Mouse (Mus musculus) adrenal gland, postnatal 4 days (tissue): ENCODE results near the gene St3gal4. TPM values are rescaled to one million over a fixed set of nuclear protein-coding genes. Genes with fewer than 3 reads are reported as not detected.

ENCODE experiments used
- DNase-seq, 2 experiments: peaks; one replicate each; pipeline ENCODE4 v3.0.0; 2021 to 2022; ENCODE audit warnings: low spot score in 2 of 2, mixed read lengths in 2 of 2
- total RNA-seq, 2 experiments: library from RNA; stranded (reverse); gene quantifications; 2 replicates each; pipeline ENCODE4 v1.2.3; 2021

Gene St3gal4
- total RNA-seq, 2 experiments from 2014 or later: 31.1 to 38.5 TPM

- no peak for DNase-seq
Measured at GRCm38 (mm10) chr9:35051666-35052065, 67.4 kb downstream of the St3gal4 start.

GRCm38 (mm10) chr9:35050701-35051454 is 68.2 kb downstream of the St3gal4 start:
- DNase-seq: no peak

GRCm38 (mm10) chr9:35049891-35050527 is 69.1 kb downstream of the St3gal4 start:
- no peak for DNase-seq

GRCm38 (mm10) chr9:35048449-35048848 is 70.6 kb downstream of the St3gal4 start:
- no peak for DNase-seq

GRCm38 (mm10) chr9:35045756-35046155 is 73.3 kb downstream of the St3gal4 start:
- no peak for DNase-seq

- no peak for DNase-seq
Measured at GRCm38 (mm10) chr9:35045031-35045531, 74.0 kb downstream of the St3gal4 start.

- no peak for DNase-seq
Measured at GRCm38 (mm10) chr9:35044458-35044857, 74.6 kb downstream of the St3gal4 start.

- DNase-seq: no peak
Measured at GRCm38 (mm10) chr9:35043619-35044018, 75.4 kb downstream of the St3gal4 start.

GRCm38 (mm10) chr9:35041493-35041892 is 77.6 kb downstream of the St3gal4 start:
- no peak for DNase-seq

GRCm38 (mm10) chr9:35039846-35040245 is 79.2 kb downstream of the St3gal4 start:
- DNase-seq: no peak

- DNase-seq: no peak
Measured at GRCm38 (mm10) chr9:35038922-35039586, 80.0 kb downstream of the St3gal4 start.

GRCm38 (mm10) chr9:35035074-35035473 is 84.0 kb downstream of the St3gal4 start:
- DNase-seq: no peak

- DNase-seq: no peak
Measured at GRCm38 (mm10) chr9:35032457-35032856, 86.6 kb downstream of the St3gal4 start.

- no peak for DNase-seq
Measured at GRCm38 (mm10) chr9:35030823-35031222, 88.2 kb downstream of the St3gal4 start.

- no peak for DNase-seq
Measured at GRCm38 (mm10) chr9:35027382-35027997, 91.6 kb downstream of the St3gal4 start.

GRCm38 (mm10) chr9:35026897-35027311 is 92.2 kb downstream of the St3gal4 start:
- DNase-seq: no peak

- DNase-seq: no peak
Measured at GRCm38 (mm10) chr9:35026311-35026710, 92.8 kb downstream of the St3gal4 start.

GRCm38 (mm10) chr9:35024591-35025496 is 94.2 kb downstream of the St3gal4 start:
- DNase-seq: no peak

GRCm38 (mm10) chr9:35021744-35022143 is 97.3 kb downstream of the St3gal4 start:
- no peak for DNase-seq

GRCm38 (mm10) chr9:35020015-35020653 is 98.9 kb downstream of the St3gal4 start:
- no peak for DNase-seq
